Mouse (Mus musculus) adrenal gland, adult (tissue): ENCODE measurements around the gene Ndufb3.
"Not testable (repeated sequence)": the region's sequence is repeated elsewhere in the genome, so short reads cannot be mapped to it uniquely, and the experiment has no call there.

Experiments
- DNase-seq, 2 experiments: peaks; one replicate each; pipeline ENCODE4 v3.0.0; 2022 to 2023; ENCODE audit warnings: low spot score in 1 of 2; ENCODE audit not compliant: inconsistent age in 2 of 2

Gene Ndufb3

GRCm38 (mm10) chr1:58586171-58586997 lies at the start of gene Ndufb3, which contains the start of gene Fam126b:
TSS of gene Ndufb3 (plus strand) at chr1:58586384.
TSS of gene Fam126b (minus strand) at chr1:58586323.
- DNase-seq: peak; percentile 90 to 97

- no peak for DNase-seq
Observed at GRCm38 (mm10) chr1:58541386-58541785, 44.8 kb upstream of the Ndufb3 start.

- DNase-seq: not testable (repeated sequence)
Observed at GRCm38 (mm10) chr1:58560370-58560769, 25.8 kb upstream of the Ndufb3 start.

- peak; percentile 36 to 74 for DNase-seq
Observed at GRCm38 (mm10) chr1:58562455-58562854, 23.7 kb upstream of the Ndufb3 start.

GRCm38 (mm10) chr1:58564981-58565380 lies 21.2 kb upstream of the Ndufb3 start:
- DNase-seq: no peak

GRCm38 (mm10) chr1:58566621-58567020 lies 19.6 kb upstream of the Ndufb3 start:
- no peak for DNase-seq

- DNase-seq: no peak
Observed at GRCm38 (mm10) chr1:58568456-58569130, 17.6 kb upstream of the Ndufb3 start.

- no peak for DNase-seq
Observed at GRCm38 (mm10) chr1:58570437-58570836, 15.7 kb upstream of the Ndufb3 start.

- DNase-seq: peak in 1 of 2 experiments; percentile 54
Observed at GRCm38 (mm10) chr1:58579179-58579578, 7.0 kb upstream of the Ndufb3 start.

- DNase-seq: no peak
Observed at GRCm38 (mm10) chr1:58582611-58583010, 3.6 kb upstream of the Ndufb3 start.

GRCm38 (mm10) chr1:58584271-58584670 lies 1.9 kb upstream of the Ndufb3 start:
- peak in 1 of 2 experiments; percentile 52 for DNase-seq

- peak in 1 of 2 experiments; percentile 10 for DNase-seq
Observed at GRCm38 (mm10) chr1:58585373-58586170, 612 bp upstream of the Ndufb3 start.

- DNase-seq: peak in 1 of 2 experiments; percentile 14
Observed at GRCm38 (mm10) chr1:58587491-58587890, 1.3 kb downstream of the Ndufb3 start.

- DNase-seq: peak in 1 of 2 experiments; percentile 27
Observed at GRCm38 (mm10) chr1:58602681-58603080, 16.5 kb downstream of the Ndufb3 start.

GRCm38 (mm10) chr1:58603738-58604137 lies 17.6 kb downstream of the Ndufb3 start:
- peak; percentile 51 to 73 for DNase-seq

GRCm38 (mm10) chr1:58609591-58609990 lies 23.4 kb downstream of the Ndufb3 start:
- DNase-seq: not testable (repeated sequence)

- DNase-seq: peak in 1 of 2 experiments; percentile 53
Observed at GRCm38 (mm10) chr1:58610166-58610565, 24.0 kb downstream of the Ndufb3 start.

GRCm38 (mm10) chr1:58610611-58611010 lies 24.4 kb downstream of the Ndufb3 start:
- DNase-seq: no peak

GRCm38 (mm10) chr1:58613786-58614185 lies 27.6 kb downstream of the Ndufb3 start:
- DNase-seq: peak; percentile 23 to 62

- peak; percentile 34 to 52 for DNase-seq
Observed at GRCm38 (mm10) chr1:58614424-58614823, 28.2 kb downstream of the Ndufb3 start.

- peak in 1 of 2 experiments; percentile 52 for DNase-seq
Observed at GRCm38 (mm10) chr1:58615146-58615545, 29.0 kb downstream of the Ndufb3 start.
